Mouse (Mus musculus) G1E (cell line): ENCODE data around the gene Sema4a.

Experiments
- CTCF ChIP-seq: IDR thresholded peaks from 2 replicates; pipeline ENCODE4 v1.5.1; 2012; ENCODE audit warnings: low read depth, low read length, inconsistent platforms, mixed read lengths
- GATA1 ChIP-seq: IDR thresholded peaks from 2 replicates; pipeline ENCODE4 v1.6.1; 2012; ENCODE audit warnings: borderline replicate concordance, low read length, inconsistent platforms, mixed read lengths
- POLR2AphosphoS5 ChIP-seq: IDR thresholded peaks from 2 replicates; pipeline ENCODE4 v1.6.1; 2012; ENCODE audit warnings: low read depth, low read length, inconsistent platforms; ENCODE audit not compliant: insufficient replicate concordance
- TAL1 ChIP-seq: conservative IDR thresholded peaks from 2 replicates; pipeline ENCODE4 v1.6.1; 2012; ENCODE audit warnings: low read depth, low read length, inconsistent platforms, mixed read lengths

- TF ChIP-seq CTCF (no peak), TAL1 (no peak), GATA1 (no peak), POLR2AphosphoS5 (no peak)
These were observed 48.3 kb upstream of the Sema4a start for GRCm38 (mm10) chr3:88509250-88509649.
